Mouse (Mus musculus) myocyte (in vitro differentiated cells): ENCODE results near the gene Camta1. TPM values are rescaled to one million over a fixed set of nuclear protein-coding genes. Genes with fewer than 3 reads are reported as not detected.

Experiments used
- H3K27me3 ChIP-seq: one replicate; pipeline ENCODE4 v1.6.1; 2011; ENCODE audit not compliant: control insufficient read depth, insufficient read depth, insufficient read length
- H3K36me3 ChIP-seq: one replicate; pipeline ENCODE4 v1.6.1; 2011; ENCODE audit not compliant: control insufficient read depth, insufficient read depth
- H3K4me2 ChIP-seq: one replicate; pipeline ENCODE4 v1.6.1; 2011; ENCODE audit warnings: low read depth, control low read depth
- H3K4me3 ChIP-seq: one replicate; pipeline ENCODE4 v1.5.1; 2011; ENCODE audit warnings: mild to moderate bottlenecking, control low read depth, moderate library complexity
- H3K79me2 ChIP-seq: one replicate; pipeline ENCODE4 v1.6.1; 2011; ENCODE audit not compliant: control insufficient read depth, insufficient read depth
- H3ac ChIP-seq: one replicate; pipeline ENCODE4 v1.6.1; 2011; ENCODE audit not compliant: control insufficient read depth, insufficient read length
- CEBPB ChIP-seq: IDR thresholded peaks from 2 replicates; pipeline ENCODE4 v1.6.1; 2011; ENCODE audit warnings: mild to moderate bottlenecking, moderate library complexity; ENCODE audit not compliant: poor library complexity, insufficient read depth, severe bottlenecking
- E2F4 ChIP-seq: IDR thresholded peaks from one replicate; pipeline ENCODE4 v1.6.1; 2011; ENCODE audit warnings: mild to moderate bottlenecking, control low read depth, moderate library complexity; ENCODE audit not compliant: insufficient read depth
- MAX ChIP-seq: IDR thresholded peaks from one replicate; pipeline ENCODE4 v1.6.1; 2011; ENCODE audit warnings: low read depth, mild to moderate bottlenecking, control low read depth
- MYOD1 ChIP-seq, 3 experiments: IDR thresholded peaks; one replicate each; pipeline ENCODE4 v1.6.1; 2011; ENCODE audit warnings: control low read depth in 2 of 3, low read depth in 2 of 3, mild to moderate bottlenecking in 2 of 3, moderate library complexity in 1 of 3; ENCODE audit not compliant: insufficient read length in 2 of 3, control insufficient read depth in 1 of 3
- MYOG ChIP-seq, 3 experiments: IDR thresholded peaks; one replicate each; pipeline ENCODE4 v1.6.1; 2011; ENCODE audit warnings: control low read depth in 2 of 3, low read depth in 2 of 3, mild to moderate bottlenecking in 2 of 3; ENCODE audit not compliant: insufficient read length in 2 of 3, control insufficient read depth in 1 of 3, insufficient read depth in 1 of 3
- POLR2A ChIP-seq: IDR thresholded peaks from one replicate; pipeline ENCODE4 v1.6.1; 2011; ENCODE audit warnings: low read depth, mild to moderate bottlenecking, control low read depth, moderate library complexity; ENCODE audit not compliant: insufficient read length
- POLR2AphosphoS2 ChIP-seq: IDR thresholded peaks from one replicate; pipeline ENCODE4 v1.6.1; 2011; ENCODE audit warnings: low read depth, control low read depth; ENCODE audit not compliant: insufficient read length
- REST ChIP-seq: IDR thresholded peaks from one replicate; pipeline ENCODE4 v1.6.1; 2011; ENCODE audit warnings: mild to moderate bottlenecking, control low read depth, moderate library complexity; ENCODE audit not compliant: insufficient read depth, insufficient read length
- SRF ChIP-seq: IDR thresholded peaks from one replicate; pipeline ENCODE4 v1.6.1; 2011; ENCODE audit warnings: low read depth; ENCODE audit not compliant: control insufficient read depth, insufficient read length
- TCF12 ChIP-seq: IDR thresholded peaks from one replicate; pipeline ENCODE4 v1.6.1; 2011; ENCODE audit warnings: mild to moderate bottlenecking, control low read depth; ENCODE audit not compliant: poor library complexity, insufficient read depth, severe bottlenecking
- TCF3 ChIP-seq: IDR thresholded peaks from one replicate; pipeline ENCODE4 v1.6.1; 2011; ENCODE audit warnings: low read depth, control low read depth; ENCODE audit not compliant: insufficient read length
- USF1 ChIP-seq: IDR thresholded peaks from one replicate; pipeline ENCODE4 v1.6.1; 2011; ENCODE audit warnings: low read depth, mild to moderate bottlenecking, control low read depth, moderate library complexity
- polyA plus RNA-seq: library from polyadenylated mRNA; unstranded; fragments of >200 nt; fragmentation: generic; extraction: Trizol; gene quantifications from one replicate; pipeline ENCODE4 v1.2.1, GENCODE M21; 2012; ENCODE audit warnings: missing spikeins

Camta1 gene
- polyA plus RNA-seq, 1 experiment, result 40.6 TPM

DNA sequence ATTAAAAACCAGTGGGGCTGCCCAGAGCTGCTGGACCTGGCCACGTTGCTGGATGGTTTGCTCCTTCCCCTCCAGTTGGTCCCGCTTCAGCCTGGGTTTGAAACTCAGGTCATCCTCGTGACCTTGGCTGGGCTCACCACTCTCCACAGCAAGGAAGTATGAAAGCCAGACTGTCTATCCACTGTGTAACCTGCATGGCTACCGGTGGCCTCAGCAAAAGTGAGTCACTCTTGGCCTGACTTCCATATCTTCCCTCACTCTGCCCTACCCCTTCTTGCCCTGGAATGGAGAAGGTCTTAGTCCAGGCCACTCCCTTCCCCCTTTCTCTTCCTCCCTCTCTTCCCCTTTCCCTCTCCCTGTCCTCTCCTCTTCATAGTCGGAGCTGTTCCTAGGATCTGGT lies 558.2 kb downstream of the Camta1 start:
- no peaks in the 10 kb centered on the region for H3K79me2 ChIP-seq
- no peak overlapping the region for H3K4me3 ChIP-seq
- no peaks in the 10 kb centered on the region for H3K27me3 ChIP-seq
- H3ac ChIP-seq, result no peak overlapping the region
- H3K4me2 ChIP-seq, result no peak overlapping the region
- no peaks in the 10 kb centered on the region for H3K36me3 ChIP-seq
- TF ChIP-seq TCF3 (no peak), TCF12 (no peak), SRF (no peak), CEBPB (no peak), E2F4 (no peak), USF1 (no peak)

DNA sequence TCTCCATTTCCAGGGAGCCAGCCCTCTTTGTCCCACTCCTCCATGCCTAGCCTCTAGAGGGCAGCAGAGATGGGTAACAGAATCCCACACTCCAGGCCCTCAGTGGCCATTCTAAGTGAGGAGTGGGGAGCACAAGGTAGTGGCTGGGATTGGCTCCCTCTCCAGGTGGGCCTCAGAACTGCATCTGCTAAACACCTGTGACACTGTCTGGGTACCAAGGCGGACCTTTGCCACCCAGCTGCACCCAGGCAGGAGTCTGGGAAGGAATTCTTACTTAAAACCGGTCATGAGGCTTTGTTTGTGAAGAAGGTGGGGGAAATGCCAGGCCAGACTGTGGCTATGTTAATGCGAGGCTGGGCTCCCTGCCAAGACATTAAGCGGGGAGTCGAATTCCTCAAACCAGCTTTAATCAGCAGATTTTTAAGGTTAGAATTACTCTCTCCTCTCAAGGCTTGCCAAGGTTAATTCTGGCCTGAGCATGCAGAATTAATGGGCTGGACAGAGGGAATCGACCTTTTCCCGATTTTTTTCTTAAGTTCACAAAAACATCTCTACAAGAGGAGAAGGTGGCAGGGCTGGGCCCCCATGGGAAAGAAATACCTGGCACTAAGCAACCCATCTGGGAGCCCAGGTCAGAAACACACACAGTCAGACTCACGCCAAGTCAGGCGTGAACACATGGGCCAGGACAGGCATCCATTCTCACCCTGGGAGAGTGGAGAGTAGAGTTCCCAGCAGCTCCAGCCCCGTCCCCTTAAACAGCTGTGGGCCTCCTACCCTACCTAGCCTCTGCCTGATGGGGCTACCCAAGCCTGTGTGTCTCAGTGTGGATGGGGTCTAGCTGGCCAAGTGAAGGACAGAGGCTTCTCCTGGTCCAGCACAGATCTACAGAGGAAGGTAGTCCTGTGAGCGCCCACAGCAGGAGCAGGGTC lies 559.2 kb downstream of the Camta1 start:
- TF ChIP-seq MYOG (IDR thresholded peaks at IDR 0.05; ENCODE audit: control insufficient read depth in 1 of 3, insufficient read depth in 1 of 3, insufficient read length in 2 of 3, low read depth in 2 of 3) (peak in 1 of 3 experiments; percentile 9), MAX (no peak)
- H3K27me3 ChIP-seq, result no peaks in the 10 kb centered on the region
- no peak overlapping the region for H3K4me2 ChIP-seq
- no peaks in the 10 kb centered on the region for H3K36me3 ChIP-seq
- no peaks in the 10 kb centered on the region for H3K79me2 ChIP-seq
- no peak overlapping the region for H3ac ChIP-seq
- no peak overlapping the region for H3K4me3 ChIP-seq

- Histone ChIP-seq H3ac (no peak overlapping the region), H3K4me2 (no peak overlapping the region), H3K79me2 (no peaks in the 10 kb centered on the region), H3K36me3 (no peaks in the 10 kb centered on the region), H3K27me3 (no peaks in the 10 kb centered on the region), H3K4me3 (no peak overlapping the region)
- no peak for TF ChIP-seq MAX
- no peak for TF ChIP-seq USF1
- no peak for TF ChIP-seq TCF12
- no peak for TF ChIP-seq MYOG (IDR thresholded peaks at IDR 0.05; ENCODE audit: control insufficient read depth in 1 of 3, insufficient read depth in 1 of 3, insufficient read length in 2 of 3, low read depth in 2 of 3)
- no peak for TF ChIP-seq POLR2A
- TF ChIP-seq E2F4, result no peak
- TF ChIP-seq MYOD1 (IDR thresholded peaks at IDR 0.05; ENCODE audit: control insufficient read depth in 1 of 3, insufficient read length in 2 of 3, low read depth in 2 of 3), result no peak
- TF ChIP-seq REST, result no peak
- no peak for TF ChIP-seq POLR2AphosphoS2
- TF ChIP-seq CEBPB, result no peak
Observed at GRCm38 (mm10) chr4:151301337-151301736, 560.3 kb downstream of the Camta1 start.

DNA sequence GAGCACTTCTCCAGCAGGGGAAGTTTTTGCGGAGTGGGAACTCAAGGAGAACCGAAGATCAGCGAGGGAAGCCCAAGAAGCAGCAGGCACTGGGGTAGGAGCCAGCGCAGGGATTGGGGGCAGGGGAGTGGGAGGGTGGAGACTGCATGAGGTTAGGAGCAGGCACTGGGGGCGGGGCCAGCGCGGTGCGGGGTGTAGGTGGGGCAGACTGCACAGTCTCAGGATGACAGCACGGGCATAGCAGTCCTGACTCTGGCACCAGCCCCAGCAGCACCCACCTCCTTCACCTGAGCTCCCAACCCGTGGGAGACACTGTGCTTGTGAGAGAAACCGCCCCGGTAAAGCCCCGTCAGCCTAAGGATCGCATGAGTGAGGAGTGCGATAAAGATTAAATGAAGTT lies 561.0 kb downstream of the Camta1 start:
- no peak overlapping the region for H3K4me2 ChIP-seq
- no peak for TF ChIP-seq REST
- no peaks in the 10 kb centered on the region for H3K27me3 ChIP-seq
- H3K36me3 ChIP-seq, result no peaks in the 10 kb centered on the region
- H3ac ChIP-seq, result no peak overlapping the region
- no peaks in the 10 kb centered on the region for H3K79me2 ChIP-seq
- H3K4me3 ChIP-seq, result no peak overlapping the region

DNA sequence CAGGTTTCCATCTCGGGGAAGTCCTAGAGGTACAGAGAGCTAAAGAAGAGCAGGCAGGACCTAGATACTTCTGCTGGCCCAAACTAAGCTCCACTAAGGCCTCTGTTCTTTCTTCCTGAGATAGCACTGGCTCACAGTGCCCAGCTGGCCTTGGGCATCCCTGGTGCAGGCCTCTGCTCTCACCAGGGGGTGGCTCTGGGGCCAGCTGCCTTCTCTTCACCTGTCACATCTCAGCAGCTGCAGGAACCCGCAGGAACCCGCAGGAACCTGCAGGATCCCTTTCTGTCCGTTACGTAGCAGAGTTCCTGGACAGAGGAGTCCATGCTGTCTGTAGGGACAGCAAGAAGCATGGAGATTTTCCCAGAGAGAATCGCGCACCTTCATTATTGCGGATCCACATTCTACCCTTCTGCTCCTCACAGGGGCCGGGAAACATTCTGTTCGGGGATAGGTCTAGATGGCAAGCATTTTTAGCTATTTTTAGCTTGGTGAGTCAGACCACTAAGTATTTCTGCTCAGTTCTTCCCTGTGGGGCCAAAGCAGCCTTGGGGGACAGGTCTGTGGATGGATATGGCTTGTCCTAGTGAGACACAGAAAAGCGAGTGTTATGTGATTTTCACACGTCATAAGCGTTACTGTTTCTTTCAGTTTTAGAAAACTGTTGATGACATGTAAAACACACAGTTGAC lies 566.0 kb downstream of the Camta1 start:
- H3K36me3 ChIP-seq, result no peaks in the 10 kb centered on the region
- TF ChIP-seq SRF, result no peak
- no peak for TF ChIP-seq MAX
- TF ChIP-seq MYOD1 (IDR thresholded peaks at IDR 0.05; ENCODE audit: control insufficient read depth in 1 of 3, insufficient read length in 2 of 3, low read depth in 2 of 3), result peak in 2 of 3 experiments; percentile 77 to 81
- TF ChIP-seq CEBPB, result no peak
- TF ChIP-seq POLR2AphosphoS2, result no peak
- TF ChIP-seq REST, result no peak
- TF ChIP-seq USF1, result no peak
- peak in 2 of 3 experiments; percentile 91 to 95 for TF ChIP-seq MYOG (IDR thresholded peaks at IDR 0.05; ENCODE audit: control insufficient read depth in 1 of 3, insufficient read depth in 1 of 3, insufficient read length in 2 of 3, low read depth in 2 of 3)
- TF ChIP-seq TCF12, result peak; percentile 68
- TF ChIP-seq E2F4, result no peak
- TF ChIP-seq TCF3, result peak; percentile 73
- no peak for TF ChIP-seq POLR2A
- H3K27me3 ChIP-seq, result no peaks in the 10 kb centered on the region
- H3K4me2 ChIP-seq, result no peak overlapping the region
- no peaks in the 10 kb centered on the region for H3K79me2 ChIP-seq
- H3K4me3 ChIP-seq, result no peak overlapping the region
- no peak overlapping the region for H3ac ChIP-seq
